Mouse (Mus musculus) granulocyte monocyte progenitor cell, adult 5-6 weeks (primary cell): Measurements from ENCODE around the gene 4931428L18Rik. TPM values are rescaled to one million over a fixed set of nuclear protein-coding genes. Genes with fewer than 3 reads are reported as not detected.

Experiments used
- ATAC-seq: replicated peaks from 2 replicates; pipeline ENCODE4 v1.8.0; 2016; ENCODE audit warnings: mild to moderate bottlenecking, moderate TSS enrichment, inconsistent platforms; ENCODE audit not compliant: poor library complexity, severe bottlenecking
- total RNA-seq, 2 experiments: library from RNA; stranded (forward) in 1 of 2; stranded (reverse) in 1 of 2; fragments of 200-712, 200-1000 nt in 1 of 2; fragments of >200 nt in 1 of 2; fragmentation: Nextera tagmentation in 1 of 2; gene quantifications; 2 replicates each; pipeline ENCODE4 v1.2.3; 2014 to 2017

Gene 4931428L18Rik
- total RNA-seq, 2 experiments from 2014 or later = not detected

DNA sequence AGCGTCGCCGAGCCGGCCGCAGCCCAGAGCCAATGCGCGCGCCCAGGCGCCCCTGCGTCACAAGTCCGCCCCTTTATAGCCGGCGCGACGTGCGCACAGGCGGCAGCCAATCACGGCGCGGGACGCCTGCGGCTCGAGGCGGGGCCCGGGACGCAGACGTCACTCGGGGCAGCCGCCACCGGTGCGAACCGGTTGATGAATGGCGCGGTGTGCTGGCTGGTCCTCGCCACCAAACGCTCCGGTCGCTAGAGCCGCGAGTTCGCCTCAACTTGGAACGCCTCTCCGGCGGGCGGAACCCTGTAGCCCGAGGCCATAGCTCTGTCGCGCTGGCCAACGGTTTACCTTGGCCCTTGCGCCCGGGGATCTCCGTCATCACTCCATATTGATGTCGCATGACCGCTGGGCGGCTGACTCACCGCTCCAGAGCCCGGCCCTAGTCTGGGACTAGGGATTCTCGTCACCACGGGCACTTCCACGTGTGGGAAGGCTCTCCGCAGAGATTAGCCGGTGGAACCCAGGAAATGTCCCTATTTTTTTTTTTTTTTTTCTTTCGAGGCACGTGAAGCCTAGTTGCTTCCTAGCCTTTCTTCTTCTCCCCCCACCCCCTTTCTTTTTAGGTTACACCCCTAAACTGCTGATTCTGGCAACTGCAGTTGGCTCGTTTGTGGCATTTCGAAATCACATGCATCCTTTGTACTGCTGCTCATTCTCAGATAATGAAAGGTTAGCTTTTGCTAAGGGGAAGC is 272.6 kb downstream of the 4931428L18Rik start:
- ATAC-seq = peak; percentile 83

DNA sequence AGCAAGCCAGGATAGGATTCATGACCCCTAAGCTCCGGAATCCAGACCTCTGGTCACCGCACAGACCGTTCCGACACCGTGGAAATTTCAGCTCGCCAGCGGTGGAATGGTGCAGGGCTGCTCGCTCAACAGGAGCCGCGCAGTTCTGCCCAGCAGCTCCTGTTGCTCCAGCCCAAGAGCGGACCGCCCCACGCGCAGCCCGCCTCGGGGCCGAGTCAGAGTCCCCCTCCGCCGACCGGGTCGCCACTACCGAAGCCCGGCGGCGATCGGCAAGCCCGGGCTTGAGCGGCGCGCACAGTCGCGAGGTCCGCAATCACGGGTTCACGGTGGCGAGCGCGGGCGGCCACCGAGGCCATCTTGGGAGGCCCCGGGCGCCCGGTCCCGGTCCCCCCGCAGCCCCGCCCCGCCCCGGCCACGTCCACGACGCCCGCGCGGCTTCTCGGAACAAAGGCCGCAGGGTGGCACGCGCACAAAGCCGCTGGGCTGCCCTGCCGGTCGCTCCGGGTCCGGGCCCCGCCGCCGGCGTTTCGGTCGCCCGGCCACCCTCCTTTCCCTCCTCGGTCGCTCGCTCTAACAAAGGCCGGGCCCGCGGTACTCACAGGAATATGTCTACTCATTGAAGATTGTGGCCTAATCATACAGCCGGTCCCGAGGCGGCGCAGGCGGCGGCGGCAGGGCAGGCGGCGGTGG is 273.4 kb downstream of the 4931428L18Rik start:
- ATAC-seq = peak; percentile 15

DNA sequence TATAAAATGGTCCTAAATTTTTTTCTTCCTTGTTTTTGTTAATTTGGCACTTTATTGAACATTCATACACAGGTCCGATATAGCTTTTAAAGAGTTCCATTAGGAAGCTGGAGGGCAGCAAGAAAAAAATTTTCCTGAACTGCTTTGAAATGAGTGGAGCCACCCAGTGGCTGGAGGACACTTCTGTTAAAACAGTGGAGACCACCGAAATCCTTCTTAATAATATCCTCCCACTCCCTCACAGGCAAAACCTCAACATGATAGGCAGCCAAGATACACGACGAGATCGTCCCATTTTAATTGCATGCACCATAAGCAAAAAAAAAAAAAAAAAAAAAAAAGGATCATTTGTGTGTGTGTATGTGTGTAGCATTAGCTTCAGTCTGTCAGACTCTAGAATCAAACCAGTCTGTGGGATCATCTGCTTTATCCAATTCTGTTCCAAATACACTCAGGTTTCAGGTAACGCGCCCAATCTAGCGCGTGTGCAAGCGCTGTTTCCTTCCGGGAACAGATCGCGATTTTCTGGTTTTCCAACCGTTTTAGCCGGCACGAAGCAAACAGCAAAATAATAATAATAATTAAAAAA is 274.0 kb downstream of the 4931428L18Rik start:
- 0 out of 2 replicates have a peak, but pooled peaks have one; percentile 0 for ATAC-seq

Other genes starting within 250 kb of the 4931428L18Rik start
- gene AC153137.1, start 244.7 kb downstream of the 4931428L18Rik start, total RNA-seq (2014; fragmentation: Nextera tagmentation) = not detected in 2 replicates
- gene AC153137.1, start 244.7 kb downstream of the 4931428L18Rik start, total RNA-seq (2017) = not detected in 2 replicates
- not detected in 2 replicates for gene Lgsn, start 46.3 kb downstream of the 4931428L18Rik start, total RNA-seq (2014; fragmentation: Nextera tagmentation)
- gene Lgsn, start 46.3 kb downstream of the 4931428L18Rik start, total RNA-seq (2017) = not detected in 2 replicates
- gene Pih1d3, start 154 bp upstream of the 4931428L18Rik start, total RNA-seq (2014; fragmentation: Nextera tagmentation) = not detected in 2 replicates
- gene Pih1d3, start 154 bp upstream of the 4931428L18Rik start, total RNA-seq (2017) = not detected in 2 replicates